Mouse (Mus musculus) erythroblast, embryonic 14.5 days (primary cell): ENCODE results near the gene Styxl1. TPM values are rescaled to one million over a fixed set of nuclear protein-coding genes. Genes with fewer than 3 reads are reported as not detected.

Experiments used
- H3K27me3 ChIP-seq: 2 replicates; pipeline ENCODE4 v1.6.1; 2012; ENCODE audit warnings: inconsistent platforms; ENCODE audit not compliant: control insufficient read depth
- H3K36me3 ChIP-seq: 2 replicates; pipeline ENCODE4 v1.6.1; 2012; ENCODE audit warnings: mild to moderate bottlenecking, inconsistent platforms; ENCODE audit not compliant: control insufficient read depth
- H3K4me1 ChIP-seq: 2 replicates; pipeline ENCODE4 v1.6.1; 2012; ENCODE audit warnings: inconsistent platforms; ENCODE audit not compliant: control insufficient read depth
- H3K4me3 ChIP-seq: replicated peaks from 2 replicates; pipeline ENCODE3; 2012; ENCODE audit warnings: moderate library complexity, mild to moderate bottlenecking, inconsistent platforms
- H3K9me3 ChIP-seq: 2 replicates; pipeline ENCODE4 v1.6.1; 2012; ENCODE audit warnings: low read length, inconsistent platforms, mixed read lengths; ENCODE audit not compliant: control insufficient read depth
- GATA1 ChIP-seq: IDR thresholded peaks from 2 replicates; pipeline ENCODE4 v1.6.1; 2012; ENCODE audit warnings: low read length, inconsistent platforms, mixed read lengths
- TAL1 ChIP-seq: IDR thresholded peaks from 3 replicates; pipeline ENCODE4 v1.6.1; 2012; ENCODE audit warnings: low read length, inconsistent platforms, mixed read lengths
- polyA plus RNA-seq: library from polyadenylated mRNA; stranded (reverse); fragments of >175 nt; gene quantifications from 2 replicates; pipeline ENCODE4 v1.2.3, GENCODE M21; 2012

The Styxl1 gene
- polyA plus RNA-seq, 1 experiment = not detected

GRCm38 (mm10) chr5:135743741-135744609, 34.2 kb downstream of the Styxl1 start, which contains the start of gene Tmem120a:
Tmem120a (minus strand) TSS chr5:135744448.
- H3K27me3 ChIP-seq = peaks cover 9% of the 10 kb centered on the region
- no peaks in the 10 kb centered on the region; the same call in 1 of the 2 replicates for H3K36me3 ChIP-seq
- H3K4me3 ChIP-seq = peak within 1 kb of the TSS; percentile 71
- TF ChIP-seq GATA1 (no peak), TAL1 (no peak)
- H3K4me1 ChIP-seq = peaks cover 20% of the 10 kb centered on the region
- H3K9me3 ChIP-seq = peaks cover 9% of the 10 kb centered on the region

GRCm38 (mm10) chr5:135742941-135743740, 35.0 kb downstream of the Styxl1 start:
- H3K9me3 ChIP-seq = peaks cover 7% of the 10 kb centered on the region
- peaks cover 20% of the 10 kb centered on the region for H3K4me1 ChIP-seq
- peaks cover 9% of the 10 kb centered on the region for H3K27me3 ChIP-seq
- no peaks in the 10 kb centered on the region; the same call in 1 of the 2 replicates for H3K36me3 ChIP-seq
- peak overlapping the region; percentile 71 for H3K4me3 ChIP-seq
- no peak for TF ChIP-seq GATA1
- no peak for TF ChIP-seq TAL1

- TF ChIP-seq TAL1 = no peak
- no peak for TF ChIP-seq GATA1
- peaks cover 20% of the 10 kb centered on the region for H3K4me1 ChIP-seq
Observed at GRCm38 (mm10) chr5:135742156-135742555, 36.0 kb downstream of the Styxl1 start.

GRCm38 (mm10) chr5:135738266-135738665, 39.9 kb downstream of the Styxl1 start:
- H3K4me1 ChIP-seq = peaks cover 6% of the 10 kb centered on the region
- H3K9me3 ChIP-seq = peaks cover 11% of the 10 kb centered on the region
- peaks cover 6% of the 10 kb centered on the region for H3K27me3 ChIP-seq
- H3K4me3 ChIP-seq = no peak overlapping the region
- TF ChIP-seq TAL1 (no peak), GATA1 (no peak)
- peaks cover 32% of the 10 kb centered on the region for H3K36me3 ChIP-seq

More at GRCm38 (mm10) chr5:135742156-135742555, 36.0 kb downstream of the Styxl1 start:
- peaks cover 9% of the 10 kb centered on the region for H3K27me3 ChIP-seq
- H3K36me3 ChIP-seq = no peaks in the 10 kb centered on the region; the same call in 1 of the 2 replicates
- 0 out of 2 replicates have a peak, but pooled peaks cover under 1% of the 10 kb centered on the region for H3K9me3 ChIP-seq
- no peak overlapping the region for H3K4me3 ChIP-seq

- H3K4me1 ChIP-seq = no peaks in the 10 kb centered on the region
- H3K9me3 ChIP-seq = peaks cover 11% of the 10 kb centered on the region
- TF ChIP-seq GATA1 = no peak
- TF ChIP-seq TAL1 = no peak
- H3K4me3 ChIP-seq = no peak overlapping the region
- peaks cover 44% of the 10 kb centered on the region for H3K36me3 ChIP-seq
- H3K27me3 ChIP-seq = no peaks in the 10 kb centered on the region
Observed at GRCm38 (mm10) chr5:135737154-135737553, 41.0 kb downstream of the Styxl1 start.

- Histone ChIP-seq H3K36me3 (peaks cover 50% of the 10 kb centered on the region), H3K4me3 (no peak overlapping the region), H3K27me3 (no peaks in the 10 kb centered on the region), H3K9me3 (peaks cover 11% of the 10 kb centered on the region), H3K4me1 (no peaks in the 10 kb centered on the region)
- no peak for TF ChIP-seq GATA1
- no peak for TF ChIP-seq TAL1
Observed at GRCm38 (mm10) chr5:135736544-135736943, 41.6 kb downstream of the Styxl1 start.

GRCm38 (mm10) chr5:135735741-135736140, 42.4 kb downstream of the Styxl1 start:
- no peak for TF ChIP-seq GATA1
- TF ChIP-seq TAL1 = no peak
- Histone ChIP-seq H3K4me1 (no peaks in the 10 kb centered on the region), H3K9me3 (peaks cover 11% of the 10 kb centered on the region), H3K27me3 (no peaks in the 10 kb centered on the region), H3K4me3 (no peak overlapping the region), H3K36me3 (peaks cover 58% of the 10 kb centered on the region)

GRCm38 (mm10) chr5:135734057-135734680, 44.0 kb downstream of the Styxl1 start:
- no peaks in the 10 kb centered on the region for H3K4me1 ChIP-seq
- peaks cover 73% of the 10 kb centered on the region for H3K36me3 ChIP-seq
- no peak for TF ChIP-seq GATA1
- TF ChIP-seq TAL1 = no peak
- peaks cover 11% of the 10 kb centered on the region for H3K9me3 ChIP-seq
- H3K4me3 ChIP-seq = no peak overlapping the region
- no peaks in the 10 kb centered on the region for H3K27me3 ChIP-seq
